ENCODE assay signal across 13 mouse cellular contexts in genomic region chr1:131566056-131566455, GRCm38 (mm10). TPM values are rescaled to one million over a fixed set of nuclear protein-coding genes. Genes with fewer than 3 reads are reported as not detected.
A peak's percentile ranks its signal among the peaks of the same experiment; 100 is the strongest.
DNase-seq lines count a peak whose midpoint lies in the region; ATAC-seq and TF ChIP-seq lines count a peak whose summit lies in the region.
"Not testable (repeated sequence)": the region's sequence is repeated elsewhere in the genome, so short reads cannot be mapped to it uniquely, and the experiment has no call there.
"Had no signal": no experiment of that assay in that cellular context is flagged by ENCODE, and none has a peak within 500 bp of the region (broad histone marks: within the 10 kb centered on the region; RNA-seq: fewer than 3 reads in every experiment).

No protein-coding gene starts in this region.

- not testable (repeated sequence) for H3K4me3 ChIP-seq in embryonic facial prominence, embryonic 14.5 days (ENCODE audit: low read depth, low read length); neural tube, embryonic 13.5 days

- not testable (repeated sequence) for H3K27ac ChIP-seq in embryonic facial prominence, embryonic 14.5 days (replicated peaks; ENCODE audit: low read depth, low read length); neural tube, embryonic 13.5 days (replicated peaks)

- not testable (repeated sequence) for H3K9ac ChIP-seq in embryonic facial prominence, embryonic 14.5 days (ENCODE audit: low read depth, low read length); neural tube, embryonic 13.5 days

- H3K4me1 ChIP-seq in embryonic facial prominence, embryonic 14.5 days (ENCODE audit: control insufficient read depth, insufficient read depth, low read length); neural tube, embryonic 13.5 days (replicated peaks): not testable (repeated sequence)

- H3K9me3 ChIP-seq in embryonic facial prominence, embryonic 14.5 days (ENCODE audit: control insufficient read depth, low read length); neural tube, embryonic 13.5 days: not testable (repeated sequence)

- intact Hi-C loops in heart, postnatal 10 days (cut with DNase I) = not testable (repeated sequence)

- TF ChIP-seq POLR2A in brain, embryonic 14.5 days (IDR thresholded peaks at IDR 0.05; ENCODE audit: borderline replicate concordance, extremely low read depth, insufficient read depth, insufficient read length, poor library complexity, severe bottlenecking) = not testable (repeated sequence)

- not testable (repeated sequence) for TF ChIP-seq CTCF in brain, embryonic 14.5 days (IDR thresholded peaks at IDR 0.05; ENCODE audit: borderline replicate concordance, extremely low read depth, insufficient read depth, insufficient read length)

- peak; percentile 44; the same call in 1 of the 2 replicates for ATAC-seq in embryonic facial prominence, embryonic 14.5 days (ENCODE audit: low read depth)
- 0 out of 2 replicates have a peak, but pooled peaks have one; percentile 36 for ATAC-seq in neural tube, embryonic 13.5 days (ENCODE audit: low read depth)

- H3K4me2 ChIP-seq in embryonic facial prominence, embryonic 14.5 days (ENCODE audit: low read depth, low read length); neural tube, embryonic 13.5 days: not testable (repeated sequence)

- H3K36me3 ChIP-seq in embryonic facial prominence, embryonic 14.5 days (ENCODE audit: control insufficient read depth, insufficient read depth, low read length); neural tube, embryonic 13.5 days: not testable (repeated sequence)

- 42% methylated on average over 11 of the region's 11 CpGs for WGBS in embryonic facial prominence, embryonic 14.5 days
- WGBS in neural tube, embryonic 13.5 days = 38% methylated on average over 11 of the region's 11 CpGs

- not testable (repeated sequence) for H3K27me3 ChIP-seq in embryonic facial prominence, embryonic 14.5 days (replicated peaks; ENCODE audit: control insufficient read depth, insufficient read depth, low read length); neural tube, embryonic 13.5 days

- peak; percentile 91 for DNase-seq in ES-CJ7 (ENCODE audit: low read depth, low spot score)
- DNase-seq in brain, embryonic 14.5 days (ENCODE audit: low read depth) = peak; percentile 55
- DNase-seq in embryonic facial prominence, embryonic 14.5 days (ENCODE audit: low spot score) = peak; percentile 32
- DNase-seq in heart, postnatal 10 days = peak; percentile 21 to 34
- peak; percentile 12 for DNase-seq in layer of hippocampus, adult 9-11 months
- peak; percentile 40 for DNase-seq in lung, postnatal 36 days
- peak; percentile 50 to 72 for DNase-seq in thymus, postnatal 36 days

RNA-seq across cellular contexts. Expression of gene Avpr1b, which starts 33.0 kb away (rescaled TPM):
- polyA plus RNA-seq in brain, embryonic 14.5 days (2012; rRNA removed) = not detected in 2 replicates
- 0.05 and 0.08 TPM in 2 replicates for polyA plus RNA-seq in embryonic facial prominence, embryonic 14.5 days (2014; fragmentation: Nextera tagmentation; extraction: Ambion mirVana)
- total RNA-seq in heart, postnatal 10 days (2021) = not detected
- not detected in 2 replicates for polyA plus RNA-seq in neural tube, embryonic 13.5 days (2015; fragmentation: Nextera tagmentation; extraction: Ambion mirVana)
- polyA plus RNA-seq: forebrain, embryonic 15.5 days; gonadal fat pad, adult 2 months; intestine, embryonic 15.5 days; limb, embryonic 14.5 days; myocyte had no signal

RNA-seq across cellular contexts. Expression of gene Fam72a, which starts 38.4 kb away (rescaled TPM):
- 1.1 and 2.1 TPM in 2 replicates for polyA plus RNA-seq in brain, embryonic 14.5 days (2012; rRNA removed)
- polyA plus RNA-seq in embryonic facial prominence, embryonic 14.5 days (2014; fragmentation: Nextera tagmentation; extraction: Ambion mirVana) = 2.5 and 3.5 TPM in 2 replicates
- total RNA-seq in heart, postnatal 10 days (2021) = 1 to 10 TPM; 1.1 to 1.2 TPM
- polyA plus RNA-seq in neural tube, embryonic 13.5 days (2015; fragmentation: Nextera tagmentation; extraction: Ambion mirVana) = 0.84 and 1.7 TPM in 2 replicates

RNA-seq across cellular contexts. Expression of gene Srgap2, which starts 38.9 kb away (rescaled TPM):
- 31.5 and 51.1 TPM in 2 replicates for polyA plus RNA-seq in brain, embryonic 14.5 days (2012; rRNA removed)
- polyA plus RNA-seq in embryonic facial prominence, embryonic 14.5 days (2014; fragmentation: Nextera tagmentation; extraction: Ambion mirVana) = 21.3 and 23.6 TPM in 2 replicates
- total RNA-seq in heart, postnatal 10 days (2021) = 10 to 100 TPM; 34.2 to 36.0 TPM
- polyA plus RNA-seq in neural tube, embryonic 13.5 days (2015; fragmentation: Nextera tagmentation; extraction: Ambion mirVana) = 13.4 and 18.4 TPM in 2 replicates

Comparison
In these comparisons a context has a peak if more than half of its experiments do, and no peak if none do; other contexts are left out.
1. DNase-seq: peak in every context shown above with its lines; median percentile 91 in ES-CJ7; 61 in thymus, postnatal 36 days; 55 in brain, embryonic 14.5 days; 40 in lung, postnatal 36 days; 32 in embryonic facial prominence, embryonic 14.5 days; 28 in heart, postnatal 10 days; 12 in layer of hippocampus, adult 9-11 months.